Mouse (Mus musculus): ENCODE data around the gene Car5a. TPM values are rescaled to one million over a fixed set of nuclear protein-coding genes. Genes with fewer than 3 reads are reported as not detected.

Car5a gene
- polyA plus RNA-seq, 1 experiment = not detected

GRCm38 (mm10) chr8:121954981-121955555 is 10.4 kb upstream of the Car5a start:
- Histone ChIP-seq H3K36me3 (ENCODE audit: control insufficient read depth, insufficient read depth) (peaks cover 33% of the 10 kb centered on the region), H3ac (ENCODE audit: control insufficient read depth, insufficient read length, low read depth) (no peak overlapping the region), H3K79me2 (ENCODE audit: control insufficient read depth, insufficient read depth) (peaks cover 88% of the 10 kb centered on the region), H3K79me3 (ENCODE audit: low read depth) (peaks cover 62% of the 10 kb centered on the region), H3K4me3 (ENCODE audit: insufficient read depth, poor library complexity, severe bottlenecking) (no peak overlapping the region), H3K27me3 (ENCODE audit: control insufficient read depth, insufficient read depth, insufficient read length) (no peaks in the 10 kb centered on the region)
- peak; percentile 5 for TF ChIP-seq MYOD1 (IDR thresholded peaks at IDR 0.05; ENCODE audit: control insufficient read depth, insufficient read length, low read depth)
- TF ChIP-seq CTCF (IDR thresholded peaks at IDR 0.05; ENCODE audit: control insufficient read depth, insufficient read depth, insufficient read length) = no peak

- H3K79me2 ChIP-seq (ENCODE audit: control insufficient read depth, insufficient read depth) = peaks cover 78% of the 10 kb centered on the region
- no peak overlapping the region for H3ac ChIP-seq (ENCODE audit: control insufficient read depth, insufficient read length, low read depth)
- no peak overlapping the region for H3K4me3 ChIP-seq (ENCODE audit: insufficient read depth, poor library complexity, severe bottlenecking)
- peaks cover 58% of the 10 kb centered on the region for H3K79me3 ChIP-seq (ENCODE audit: low read depth)
- H3K36me3 ChIP-seq (ENCODE audit: control insufficient read depth, insufficient read depth) = peaks cover 32% of the 10 kb centered on the region
- H3K27me3 ChIP-seq (ENCODE audit: control insufficient read depth, insufficient read depth, insufficient read length) = no peaks in the 10 kb centered on the region
- TF ChIP-seq FOSL1 (IDR thresholded peaks at IDR 0.05; ENCODE audit: insufficient read depth, low read length, poor library complexity, severe bottlenecking) (no peak), USF1 (IDR thresholded peaks at IDR 0.05; ENCODE audit: low read depth) (no peak), CTCF (IDR thresholded peaks at IDR 0.05; ENCODE audit: control insufficient read depth, insufficient read depth, insufficient read length) (no peak), MYOD1 (IDR thresholded peaks at IDR 0.05; ENCODE audit: control insufficient read depth, insufficient read length, low read depth) (no peak), MYOG (IDR thresholded peaks at IDR 0.05; ENCODE audit: control insufficient read depth, extremely low read depth, insufficient read length) (no peak), MAX (IDR thresholded peaks at IDR 0.05) (no peak), CEBPB (IDR thresholded peaks at IDR 0.05; ENCODE audit: low read depth) (no peak)
These were observed 9.3 kb upstream of the Car5a start for GRCm38 (mm10) chr8:121953821-121954545.

GRCm38 (mm10) chr8:121952800-121953199 is 8.1 kb upstream of the Car5a start:
- no peaks in the 10 kb centered on the region for H3K27me3 ChIP-seq (ENCODE audit: control insufficient read depth, insufficient read depth, insufficient read length)
- no peak for TF ChIP-seq MAX (IDR thresholded peaks at IDR 0.05)
- TF ChIP-seq FOSL1 (IDR thresholded peaks at IDR 0.05; ENCODE audit: insufficient read depth, low read length, poor library complexity, severe bottlenecking) = no peak
- no peak for TF ChIP-seq CEBPB (IDR thresholded peaks at IDR 0.05; ENCODE audit: low read depth)
- no peak for TF ChIP-seq MYOD1 (IDR thresholded peaks at IDR 0.05; ENCODE audit: control insufficient read depth, insufficient read length, low read depth)
- no peak for TF ChIP-seq MYOG (IDR thresholded peaks at IDR 0.05; ENCODE audit: control insufficient read depth, extremely low read depth, insufficient read length)
- no peak for TF ChIP-seq CTCF (IDR thresholded peaks at IDR 0.05; ENCODE audit: control insufficient read depth, insufficient read depth, insufficient read length)
- TF ChIP-seq USF1 (IDR thresholded peaks at IDR 0.05; ENCODE audit: low read depth) = no peak
- no peak overlapping the region for H3ac ChIP-seq (ENCODE audit: control insufficient read depth, insufficient read length, low read depth)
- peaks cover 66% of the 10 kb centered on the region for H3K79me2 ChIP-seq (ENCODE audit: control insufficient read depth, insufficient read depth)
- no peak overlapping the region for H3K4me3 ChIP-seq (ENCODE audit: insufficient read depth, poor library complexity, severe bottlenecking)
- H3K36me3 ChIP-seq (ENCODE audit: control insufficient read depth, insufficient read depth) = peaks cover 30% of the 10 kb centered on the region
- H3K79me3 ChIP-seq (ENCODE audit: low read depth) = peaks cover 46% of the 10 kb centered on the region

GRCm38 (mm10) chr8:121952122-121952521 is 7.4 kb upstream of the Car5a start:
- Histone ChIP-seq H3ac (ENCODE audit: control insufficient read depth, insufficient read length, low read depth) (no peak overlapping the region), H3K79me2 (ENCODE audit: control insufficient read depth, insufficient read depth) (peaks cover 60% of the 10 kb centered on the region), H3K27me3 (ENCODE audit: control insufficient read depth, insufficient read depth, insufficient read length) (no peaks in the 10 kb centered on the region), H3K4me3 (ENCODE audit: insufficient read depth, poor library complexity, severe bottlenecking) (peak overlapping the region; percentile 97), H3K79me3 (ENCODE audit: low read depth) (peaks cover 40% of the 10 kb centered on the region), H3K36me3 (ENCODE audit: control insufficient read depth, insufficient read depth) (peaks cover 30% of the 10 kb centered on the region)
- no peak for TF ChIP-seq FOSL1 (IDR thresholded peaks at IDR 0.05; ENCODE audit: insufficient read depth, low read length, poor library complexity, severe bottlenecking)
- TF ChIP-seq CEBPB (IDR thresholded peaks at IDR 0.05; ENCODE audit: low read depth) = no peak
- TF ChIP-seq USF1 (IDR thresholded peaks at IDR 0.05; ENCODE audit: low read depth) = no peak
- TF ChIP-seq MYOG (IDR thresholded peaks at IDR 0.05; ENCODE audit: control insufficient read depth, extremely low read depth, insufficient read length) = no peak
- TF ChIP-seq CTCF (IDR thresholded peaks at IDR 0.05; ENCODE audit: control insufficient read depth, insufficient read depth, insufficient read length) = no peak
- no peak for TF ChIP-seq MAX (IDR thresholded peaks at IDR 0.05)
- TF ChIP-seq MYOD1 (IDR thresholded peaks at IDR 0.05; ENCODE audit: control insufficient read depth, insufficient read length, low read depth) = no peak

GRCm38 (mm10) chr8:121951656-121952009 is 6.9 kb upstream of the Car5a start:
- H3K36me3 ChIP-seq (ENCODE audit: control insufficient read depth, insufficient read depth) = peaks cover 26% of the 10 kb centered on the region
- peaks cover 55% of the 10 kb centered on the region for H3K79me2 ChIP-seq (ENCODE audit: control insufficient read depth, insufficient read depth)
- peak overlapping the region; percentile 97 for H3K4me3 ChIP-seq (ENCODE audit: insufficient read depth, poor library complexity, severe bottlenecking)
- peaks cover 36% of the 10 kb centered on the region for H3K79me3 ChIP-seq (ENCODE audit: low read depth)
- no peak overlapping the region for H3ac ChIP-seq (ENCODE audit: control insufficient read depth, insufficient read length, low read depth)
- no peaks in the 10 kb centered on the region for H3K27me3 ChIP-seq (ENCODE audit: control insufficient read depth, insufficient read depth, insufficient read length)
- no peak for TF ChIP-seq FOSL1 (IDR thresholded peaks at IDR 0.05; ENCODE audit: insufficient read depth, low read length, poor library complexity, severe bottlenecking)
